Mouse (Mus musculus): ENCODE data around the gene Mab21l3.

- TF ChIP-seq USF1 (IDR thresholded peaks at IDR 0.05; ENCODE audit: low read depth, low read length) (no peak), SMC3 (IDR thresholded peaks at IDR 0.05; ENCODE audit: low read depth, low read length) (peak; percentile 51), EP300 (IDR thresholded peaks at IDR 0.05; ENCODE audit: low read length) (no peak), CTCF (conservative IDR thresholded peaks at IDR 0.05 in 1 of 2, IDR thresholded peaks at IDR 0.05 in 1 of 2; ENCODE audit: low read depth in 2 of 2, low read length in 2 of 2) (peak; percentile 31 to 59; a peak in 3 of 4 replicates), SIN3A (IDR thresholded peaks at IDR 0.05; ENCODE audit: low read length) (no peak), ZNF384 (IDR thresholded peaks at IDR 0.05; ENCODE audit: low read depth, low read length) (no peak), BHLHE40 (IDR thresholded peaks at IDR 0.05; ENCODE audit: low read depth, low read length) (no peak), ZC3H11A (IDR thresholded peaks at IDR 0.05; ENCODE audit: low read depth, low read length) (no peak)
Observed at GRCm38 (mm10) chr3:101822052-101822451, 26.7 kb downstream of the Mab21l3 start.

Measured in CH12.LX (cell line).